Mouse (Mus musculus) left cerebral cortex, postnatal 25 days (tissue): ENCODE results near the gene Prkar1b. TPM values are rescaled to one million over a fixed set of nuclear protein-coding genes. Genes with fewer than 3 reads are reported as not detected.

Source experiments
- DNase-seq, 2 experiments: peaks; one replicate each; pipeline ENCODE4 v3.0.0; 2022; ENCODE audit warnings: low spot score in 2 of 2, mixed read lengths in 1 of 2
- intact Hi-C: fragments of 180-260 bp; cut with DNase I; formaldehyde crosslinking; loops from one replicate; pipeline ENCODE4 v1.15.1; 2025
- total RNA-seq, 2 experiments: library from RNA; stranded (reverse); gene quantifications; 2 replicates each; pipeline ENCODE4 v1.2.3; 2021

Gene Prkar1b
- total RNA-seq, 2 experiments from 2014 or later = 755 to 765 TPM

DNA sequence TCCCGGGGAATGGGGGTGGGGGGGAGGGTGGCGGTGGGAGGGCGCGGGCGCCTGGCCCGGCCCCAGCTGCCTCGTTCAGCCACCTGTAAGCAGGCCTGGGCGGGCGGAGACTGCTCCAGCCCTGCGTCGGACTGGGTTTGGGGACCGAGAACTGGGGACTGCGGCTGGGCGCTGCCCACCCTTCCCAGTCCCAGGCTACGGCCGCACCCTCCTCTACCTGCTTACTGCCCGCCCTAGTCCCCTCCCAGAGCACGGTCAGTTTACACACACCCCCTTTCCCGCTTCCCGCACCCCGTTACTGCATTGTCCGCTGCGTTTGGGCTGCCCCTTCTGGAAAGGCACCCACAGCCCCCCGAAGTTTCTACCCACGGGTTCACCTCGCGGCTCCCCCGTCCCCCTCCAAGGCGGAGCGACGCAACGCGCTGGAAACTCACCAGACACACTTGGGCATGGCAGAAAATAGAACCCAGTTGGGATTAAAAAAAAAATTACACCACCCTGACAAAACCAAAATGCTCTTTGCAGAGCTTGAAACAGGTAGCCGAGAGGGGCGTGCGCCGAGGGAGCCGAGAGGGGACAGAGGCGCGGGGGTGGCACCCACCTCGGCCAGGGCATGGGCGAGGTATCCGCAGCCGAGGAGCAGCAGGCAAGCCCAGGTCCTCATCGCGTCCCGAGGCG lies 155.6 kb downstream of the Prkar1b start:
- intact Hi-C loops = no loop called here

DNA sequence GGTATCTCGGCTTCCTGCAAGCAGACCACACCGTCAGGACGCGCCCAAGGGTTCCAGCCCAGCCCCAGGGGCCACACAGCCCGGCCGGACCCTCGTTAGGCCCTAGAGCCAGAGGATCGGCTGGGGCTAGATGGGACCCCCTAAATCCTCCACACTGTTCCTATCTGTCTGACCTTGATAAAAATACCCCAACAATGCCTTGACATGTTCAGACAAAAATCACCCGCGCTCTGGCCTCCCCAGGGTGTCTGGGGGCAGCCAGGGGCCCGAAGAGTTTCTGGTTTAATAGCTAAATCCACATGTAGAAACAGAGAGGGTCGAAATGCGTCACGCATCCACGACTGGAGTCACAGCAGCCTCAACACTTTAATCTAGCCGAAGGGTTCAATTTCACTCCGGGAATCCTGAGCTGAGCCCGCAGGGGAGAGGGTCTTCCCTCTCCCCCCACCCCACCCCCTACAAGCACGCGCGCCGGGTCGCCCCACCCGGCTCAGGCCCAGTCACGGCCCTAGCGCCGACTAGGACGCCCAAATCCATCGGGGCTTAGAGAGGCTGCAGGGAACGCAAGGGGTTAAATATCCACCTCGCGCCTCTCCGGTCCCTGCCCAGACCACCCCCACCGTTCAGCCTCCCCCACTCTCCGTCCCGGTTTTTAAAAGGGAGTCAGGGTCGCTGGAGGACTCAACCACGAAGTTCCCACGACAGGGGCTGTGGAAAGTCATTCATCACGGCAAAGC lies 156.3 kb downstream of the Prkar1b start:
- no peak for DNase-seq
- intact Hi-C loops = no loop called here

More for the DNA sequence above, 155.6 kb downstream of the Prkar1b start:
- DNase-seq = no peak

DNA sequence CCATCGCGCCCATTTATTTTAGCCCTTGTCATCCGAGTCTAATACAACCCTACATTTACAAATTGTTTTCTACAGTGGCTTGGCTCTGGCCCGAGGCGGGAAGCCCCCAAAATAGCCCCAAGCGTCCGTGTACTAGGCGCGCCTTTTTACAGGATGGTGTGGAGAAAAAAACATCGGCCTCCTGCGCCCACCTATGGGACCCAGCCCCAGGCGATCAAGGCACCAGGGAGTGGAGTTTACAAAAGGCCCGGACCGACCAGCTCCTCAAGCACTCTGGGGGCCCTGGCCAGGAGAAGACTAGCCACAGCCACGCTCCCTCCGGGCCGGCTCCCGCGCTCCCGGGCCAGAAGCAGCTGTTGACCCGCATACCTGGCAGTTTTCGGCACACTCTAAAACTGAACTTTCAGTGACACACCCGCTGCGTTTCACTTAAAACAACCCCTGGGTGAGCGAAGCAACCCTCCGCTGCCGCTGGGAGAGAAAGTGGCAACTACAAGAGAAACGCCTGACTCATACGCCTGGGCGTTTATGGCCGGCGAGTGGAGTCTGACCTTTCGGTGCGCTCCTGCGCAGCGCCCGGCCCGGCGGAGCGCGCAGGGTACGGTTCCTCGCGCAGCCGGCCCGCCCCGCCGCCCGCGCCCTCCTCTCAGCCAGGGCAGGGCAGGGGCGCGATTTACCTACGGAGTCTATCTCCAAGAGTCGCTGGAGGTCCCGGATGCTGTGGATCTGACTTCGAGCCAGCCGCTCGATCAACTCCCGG lies 157.0 kb downstream of the Prkar1b start:
- no peak for DNase-seq
- intact Hi-C loops = no loop called here

DNA sequence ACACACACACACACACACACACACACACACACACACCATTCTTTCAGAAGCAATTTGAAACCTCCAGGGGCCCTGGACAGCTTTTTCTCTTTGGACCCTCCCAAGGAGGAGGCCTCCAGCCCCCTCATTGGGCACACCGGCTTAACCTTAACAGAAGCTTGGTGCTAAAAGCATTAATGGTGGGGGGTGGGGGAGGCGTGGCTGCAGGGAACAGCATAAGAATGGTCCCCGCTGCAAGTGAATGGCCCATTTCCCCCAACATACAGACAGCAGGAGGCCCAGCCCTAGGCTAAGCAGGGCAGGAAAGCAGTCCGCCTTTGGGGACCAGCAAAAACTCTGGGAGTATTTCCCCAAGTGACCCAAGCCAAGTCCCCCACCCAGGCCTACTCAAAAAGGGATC lies 158.1 kb downstream of the Prkar1b start:
- DNase-seq = no peak
- intact Hi-C loops = no loop called here

DNA sequence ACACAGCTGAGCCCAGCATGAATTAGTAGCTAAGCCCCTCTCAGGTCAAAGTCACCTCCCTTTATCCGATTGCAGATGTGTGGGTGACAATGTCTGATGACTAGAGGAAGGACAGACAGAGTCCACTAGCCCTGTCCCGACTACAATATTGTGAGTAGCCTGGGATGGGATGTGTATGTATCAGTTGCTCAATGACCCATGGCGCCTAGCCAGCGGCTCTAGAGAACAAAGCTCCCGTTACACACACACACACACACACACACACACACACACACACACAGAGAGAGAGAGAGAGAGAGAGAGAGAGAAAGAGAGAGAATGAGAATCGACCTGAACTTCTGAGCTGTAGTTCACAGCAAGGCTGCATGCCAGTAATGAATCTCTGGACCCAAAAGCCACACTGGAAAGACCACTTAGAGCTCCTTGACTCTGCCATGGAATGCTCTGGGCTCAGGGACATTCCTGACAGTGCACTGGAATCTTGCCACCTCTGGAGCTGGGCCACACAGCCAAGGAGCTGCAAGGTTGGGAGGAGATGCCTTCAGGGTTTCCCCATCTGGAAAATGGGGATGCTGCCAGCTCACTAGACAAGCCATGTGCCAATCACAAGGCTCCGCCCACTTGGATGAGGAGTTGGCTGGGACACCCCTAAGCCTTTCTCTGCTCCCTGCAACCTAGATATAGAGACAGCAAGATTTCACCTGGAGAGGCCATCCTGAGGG lies 159.0 kb downstream of the Prkar1b start:
- intact Hi-C loops = no loop called here
- DNase-seq = no peak

DNA sequence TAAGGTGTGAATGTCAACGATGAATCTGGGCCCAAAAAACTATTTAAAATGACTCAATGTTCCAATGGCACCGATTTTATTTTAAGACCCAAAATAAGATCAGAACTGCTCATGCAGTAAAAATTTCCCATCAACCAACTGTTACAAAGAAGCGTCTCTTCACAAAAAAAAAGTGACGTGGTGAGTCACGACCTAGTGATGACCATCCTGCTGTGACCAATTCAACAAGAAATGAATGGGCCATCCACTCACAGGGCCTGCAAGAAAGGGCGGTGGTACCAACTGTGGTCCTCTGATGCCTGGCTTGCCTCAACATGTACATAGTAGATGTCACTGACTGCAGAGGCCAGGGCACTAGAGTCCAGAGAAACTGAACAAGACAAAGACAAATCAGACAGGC lies 160.2 kb downstream of the Prkar1b start:
- intact Hi-C loops = no loop called here
- no peak for DNase-seq

DNA sequence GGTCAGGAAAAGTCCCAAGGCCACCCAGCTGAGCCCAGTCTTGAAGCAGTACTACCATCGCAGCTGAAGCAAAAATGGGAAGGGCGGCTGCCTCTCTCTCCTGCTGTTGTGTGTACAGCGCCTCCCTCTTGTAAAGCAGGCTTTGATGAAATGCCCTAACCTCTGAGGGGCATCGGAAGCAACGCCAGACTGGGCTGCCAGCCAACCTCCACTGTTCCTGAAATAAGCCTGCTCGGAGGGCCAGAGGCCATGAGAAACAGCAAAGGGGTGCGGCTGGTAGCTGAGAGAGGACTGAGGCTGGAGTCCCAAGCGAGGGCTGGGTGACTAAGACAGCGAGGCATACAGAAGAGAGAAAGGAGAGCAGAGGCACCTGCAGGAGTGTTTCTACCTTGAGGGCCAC lies 161.0 kb downstream of the Prkar1b start:
- no peak for DNase-seq
- intact Hi-C loops = no loop called here

DNA sequence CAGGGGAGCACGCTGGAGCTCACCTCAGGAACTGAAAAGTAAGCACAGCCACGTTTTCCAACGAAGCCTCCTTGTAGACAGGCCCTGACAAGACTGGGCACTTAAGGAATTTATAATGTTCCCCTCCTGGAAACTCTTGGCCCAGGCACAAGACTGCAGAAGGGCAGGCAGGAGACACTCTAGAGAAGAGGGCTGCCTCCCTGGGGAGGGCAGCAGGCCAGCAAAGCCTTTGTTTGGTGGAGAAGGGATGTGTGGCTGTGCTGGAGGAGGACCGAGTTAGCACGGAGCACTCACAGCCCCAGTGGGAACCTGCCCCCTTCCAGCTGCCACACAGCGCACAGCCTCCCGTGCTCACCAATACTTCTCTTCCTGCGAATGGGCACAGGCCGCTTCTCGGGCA lies 161.8 kb downstream of the Prkar1b start:
- intact Hi-C loops = no loop called here
- no peak for DNase-seq

DNA sequence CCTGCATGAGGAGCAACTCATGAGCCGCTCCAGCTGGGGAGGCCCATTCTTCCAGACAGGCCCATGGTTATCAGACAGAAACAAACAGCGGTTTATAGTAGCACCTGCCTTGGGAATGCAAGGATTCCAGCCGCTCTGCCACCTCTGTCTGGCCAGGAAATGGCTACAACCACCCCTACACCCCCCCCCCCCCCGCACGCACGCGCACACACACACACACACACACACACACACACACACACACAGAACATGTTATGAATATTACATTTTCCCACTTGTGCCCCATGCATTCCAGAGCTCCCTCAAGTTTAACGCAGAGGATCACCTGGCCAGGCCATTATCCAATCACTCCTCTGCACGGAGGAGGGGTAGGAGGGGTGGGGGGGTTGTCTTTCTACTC lies 167.9 kb downstream of the Prkar1b start:
- no peak for DNase-seq
- intact Hi-C loops = no loop called here

DNA sequence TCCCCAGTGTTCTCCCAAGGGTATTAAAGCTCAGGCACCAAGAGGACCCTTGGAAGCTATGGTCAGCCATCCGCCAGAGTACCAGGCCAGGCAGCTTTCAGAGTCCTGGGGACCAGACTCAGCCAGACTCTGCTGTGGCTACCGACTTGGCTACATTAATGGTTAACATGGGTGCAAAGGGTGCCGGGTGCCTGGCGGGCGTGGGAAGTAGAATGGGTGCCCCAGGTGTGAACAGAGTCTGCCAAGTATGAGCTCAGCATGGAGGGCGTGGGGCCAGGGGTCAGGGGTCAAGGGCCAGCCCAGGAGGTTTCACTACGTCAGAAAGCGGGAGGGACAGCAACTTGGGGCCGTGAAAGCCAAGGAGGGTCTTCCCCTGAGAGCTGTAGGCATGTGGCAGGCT lies 169.2 kb downstream of the Prkar1b start:
- intact Hi-C loops = no loop called here
- DNase-seq = no peak

DNA sequence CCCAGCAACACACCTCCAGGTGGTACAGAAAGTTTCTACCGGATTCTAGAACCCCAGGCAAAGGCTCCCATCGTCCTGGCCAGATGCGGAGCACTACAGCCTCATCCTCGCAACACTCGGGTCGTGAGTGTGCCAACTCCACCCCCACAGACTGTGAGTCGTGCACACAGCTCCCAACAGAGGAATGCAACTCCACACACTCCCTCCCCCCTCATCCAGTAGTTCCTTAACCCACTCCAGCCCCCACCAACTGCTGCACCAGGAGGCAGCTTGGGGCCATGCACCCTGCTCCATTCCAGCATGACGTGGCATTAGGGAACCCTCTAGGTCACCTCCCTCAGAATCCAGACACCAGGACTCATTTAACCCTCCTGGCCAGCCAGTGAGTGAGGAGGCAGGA lies 170.0 kb downstream of the Prkar1b start:
- intact Hi-C loops = no loop called here
- DNase-seq = peak in 1 of 2 experiments; percentile 72

DNA sequence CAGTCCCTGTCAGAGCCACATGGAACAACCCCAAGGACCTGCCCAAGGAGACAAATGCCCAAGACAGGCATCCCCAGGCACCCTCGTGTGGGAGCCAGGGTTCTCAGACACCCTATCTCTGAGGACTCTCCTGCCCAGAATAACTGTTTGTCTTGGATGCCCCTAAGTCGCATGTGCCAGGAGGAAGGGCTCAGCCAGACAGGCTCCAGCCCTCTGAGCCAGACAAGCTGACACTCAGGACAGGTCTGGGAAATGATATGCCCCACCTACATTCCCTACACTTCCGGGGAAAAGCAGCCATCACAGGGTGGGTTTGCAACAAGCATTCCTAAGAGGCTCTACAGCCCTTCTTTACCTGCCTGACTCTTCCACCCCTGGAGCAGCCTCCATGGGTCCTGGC lies 172.0 kb downstream of the Prkar1b start:
- intact Hi-C loops = no loop called here

DNA sequence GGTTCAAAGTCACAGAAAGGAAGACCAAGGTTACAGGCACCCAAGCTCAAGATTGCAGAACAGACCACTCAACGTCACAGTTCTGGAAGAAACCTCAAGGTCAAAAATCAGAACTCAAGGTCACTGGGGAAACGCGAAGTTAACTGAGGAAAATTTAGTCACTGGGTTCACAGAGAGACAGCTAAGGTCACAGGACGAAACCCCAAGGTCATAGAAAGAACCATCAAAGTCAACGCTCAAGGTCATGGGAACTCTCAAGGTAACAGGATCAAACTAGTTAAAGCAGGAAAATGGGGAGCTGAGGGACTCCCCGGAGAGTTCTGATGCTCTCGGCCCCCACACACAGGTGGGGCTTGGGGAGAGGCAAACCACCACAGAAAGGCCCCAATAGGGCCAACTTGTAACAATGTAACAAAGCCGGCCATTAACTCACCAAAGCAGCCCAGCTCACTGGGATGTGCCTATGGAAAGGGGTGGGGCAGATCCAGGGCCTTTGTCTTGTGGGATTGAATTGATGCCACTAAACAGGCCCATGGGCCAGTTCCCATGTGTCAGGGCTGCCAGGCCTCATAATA lies 174.8 kb downstream of the Prkar1b start:
- intact Hi-C loops = no loop called here
- no peak for DNase-seq

More for the DNA sequence above, 172.0 kb downstream of the Prkar1b start:
- no peak for DNase-seq

DNA sequence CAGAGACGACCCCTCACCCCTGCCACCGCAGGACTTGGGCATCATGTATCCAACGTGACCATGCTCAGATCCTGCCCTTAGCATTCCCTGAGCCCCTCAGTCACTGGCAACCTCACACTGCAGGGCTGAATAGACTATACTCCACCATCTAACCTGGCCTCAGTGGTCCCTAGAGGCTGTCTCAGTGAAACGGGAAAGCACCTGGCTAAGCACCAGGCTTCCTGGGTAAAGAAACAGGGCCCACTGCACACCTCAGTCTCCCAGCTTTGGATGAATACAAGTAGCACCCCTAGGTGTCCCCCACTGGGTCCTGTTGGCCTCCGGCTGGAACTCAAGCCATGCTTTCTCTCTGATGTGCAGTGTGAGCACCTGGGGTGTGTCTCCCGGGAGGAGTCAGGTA lies 176.3 kb downstream of the Prkar1b start:
- DNase-seq = no peak
- intact Hi-C loops = no loop called here

DNA sequence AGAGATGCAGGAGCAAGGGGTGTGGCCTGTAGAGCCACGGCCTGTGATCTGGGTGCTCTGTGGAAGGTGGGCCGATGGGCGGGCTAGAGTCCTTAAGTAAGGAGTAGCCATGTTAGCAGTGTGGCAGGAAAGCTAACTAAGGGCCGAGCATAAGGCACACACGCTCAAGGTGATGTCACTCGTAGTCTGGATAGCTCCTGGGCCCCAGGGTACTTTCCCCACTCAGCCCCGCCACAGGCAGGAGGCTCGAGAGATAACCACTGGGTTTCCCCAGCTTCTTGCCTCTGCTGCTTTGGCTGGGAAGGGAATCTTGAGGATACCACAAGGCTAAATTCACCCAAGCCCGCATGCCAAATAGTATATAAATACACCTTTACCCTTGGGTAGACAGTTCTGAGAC lies 178.4 kb downstream of the Prkar1b start:
- intact Hi-C loops = no loop called here
- DNase-seq = no peak

DNA sequence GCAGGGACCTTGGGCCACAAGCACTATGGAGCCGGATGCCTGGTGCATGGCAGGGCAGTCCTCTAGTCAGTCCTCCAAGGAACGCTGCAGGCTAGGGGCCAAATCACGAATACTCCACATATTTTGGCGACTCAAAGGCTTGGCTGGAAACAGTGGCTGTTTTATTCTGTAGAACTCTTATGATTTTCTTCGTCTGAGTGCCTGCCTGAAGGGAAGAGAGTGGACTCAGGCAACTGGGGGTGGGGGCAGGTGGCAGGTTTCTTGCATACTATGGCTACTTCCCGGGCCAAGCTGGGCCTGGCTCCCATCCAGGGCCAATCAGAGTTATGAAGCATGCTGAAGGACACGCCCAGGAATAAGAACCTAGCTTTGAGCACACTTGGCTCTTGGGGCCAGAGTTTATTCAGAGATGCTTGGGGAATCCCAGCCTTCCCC lies 179.7 kb downstream of the Prkar1b start:
- no peak for DNase-seq
- intact Hi-C loops = no loop called here
